Mouse (Mus musculus): ENCODE results near the gene Reep6. TPM values are rescaled to one million over a fixed set of nuclear protein-coding genes. Genes with fewer than 3 reads are reported as not detected.

Reep6 gene
- polyA plus RNA-seq, 2 experiments from 2014 or later, result not detected

Other genes with a start within 250 kb of the Reep6 start
- gene Sbno2, start 224.4 kb upstream of the Reep6 start, polyA plus RNA-seq (2017; shearing (Covaris generic)), result 10 to 100 TPM; 26.8 to 32.5 TPM
- gene Stk11, start 214.2 kb upstream of the Reep6 start, polyA plus RNA-seq (2017; shearing (Covaris generic)), result 10 to 100 TPM; 22.1 to 25.4 TPM
- 100 to 1,000 TPM; 338 to 428 TPM for gene Atp5d, start 191.3 kb upstream of the Reep6 start, polyA plus RNA-seq (2017; shearing (Covaris generic))
- under 1 TPM; 0.74 to 0.96 TPM for gene Cbarp, start 189.1 kb upstream of the Reep6 start, polyA plus RNA-seq (2017; shearing (Covaris generic))
- 1 to 10 TPM; 7.3 to 9.2 TPM for gene Midn, start 181.7 kb upstream of the Reep6 start, polyA plus RNA-seq (2017; shearing (Covaris generic))
- 100 to 1,000 TPM; 132 to 177 TPM for gene Cirbp, start 164.0 kb upstream of the Reep6 start, polyA plus RNA-seq (2017; shearing (Covaris generic))
- 10 to 100 TPM; 18.0 to 22.7 TPM for gene 1600002K03Rik, start 157.0 kb upstream of the Reep6 start, polyA plus RNA-seq (2017; shearing (Covaris generic))
- gene Efna2, start 150.5 kb upstream of the Reep6 start, polyA plus RNA-seq (2017; shearing (Covaris generic)), result not detected
- 10 to 100 TPM; 59.5 to 75.7 TPM for gene Mum1, start 103.5 kb upstream of the Reep6 start, polyA plus RNA-seq (2017; shearing (Covaris generic))
- gene Ndufs7, start 80.8 kb upstream of the Reep6 start, polyA plus RNA-seq (2017; shearing (Covaris generic)), result 100 to 1,000 TPM; 205 to 250 TPM
- under 1 TPM in 1 of 2 experiments, not detected in 1; 0.34 TPM for gene Gamt, start 68.9 kb upstream of the Reep6 start, polyA plus RNA-seq (2017; shearing (Covaris generic))
- 10 to 100 TPM; 15.4 to 19.6 TPM for gene Dazap1, start 68.5 kb upstream of the Reep6 start, polyA plus RNA-seq (2017; shearing (Covaris generic))
- 1,000 to 10,000 TPM; 1,256 to 1,612 TPM for gene Rps15, start 37.5 kb upstream of the Reep6 start, polyA plus RNA-seq (2017; shearing (Covaris generic))
- under 1 TPM in 1 of 2 experiments, not detected in 1; 0.82 TPM for gene Apc2, start 34.0 kb upstream of the Reep6 start, polyA plus RNA-seq (2017; shearing (Covaris generic))
- 10 to 100 TPM; 44.0 to 54.5 TPM for gene 2310011J03Rik, start 9.4 kb upstream of the Reep6 start, polyA plus RNA-seq (2017; shearing (Covaris generic))
- gene Pcsk4, start 455 bp upstream of the Reep6 start, polyA plus RNA-seq (2017; shearing (Covaris generic)), result 10 to 100 TPM in 1 of 2 experiments, 1 to 10 TPM in 1; 6.7 to 11.9 TPM
- gene Adamtsl5, start 18.5 kb downstream of the Reep6 start, polyA plus RNA-seq (2017; shearing (Covaris generic)), result not detected
- not detected for gene Plk5, start 26.5 kb downstream of the Reep6 start, polyA plus RNA-seq (2017; shearing (Covaris generic))
- 1 to 10 TPM in 1 of 2 experiments, under 1 TPM in 1; 0.62 to 1.2 TPM for gene Mex3d, start 57.7 kb downstream of the Reep6 start, polyA plus RNA-seq (2017; shearing (Covaris generic))
- gene Mbd3, start 69.6 kb downstream of the Reep6 start, polyA plus RNA-seq (2017; shearing (Covaris generic)), result 10 to 100 TPM; 23.6 to 32.0 TPM
- gene Uqcr11, start 76.9 kb downstream of the Reep6 start, polyA plus RNA-seq (2017; shearing (Covaris generic)), result 100 to 1,000 TPM; 327 to 363 TPM
- gene Tcf3, start 103.7 kb downstream of the Reep6 start, polyA plus RNA-seq (2017; shearing (Covaris generic)), result 10 to 100 TPM in 1 of 2 experiments, 1 to 10 TPM in 1; 9.3 to 10.7 TPM
- not detected for gene Onecut3, start 164.9 kb downstream of the Reep6 start, polyA plus RNA-seq (2017; shearing (Covaris generic))
- gene Atp8b3, start 209.2 kb downstream of the Reep6 start, polyA plus RNA-seq (2017; shearing (Covaris generic)), result not detected
- 10 to 100 TPM; 13.0 to 13.4 TPM for gene Rexo1, start 231.6 kb downstream of the Reep6 start, polyA plus RNA-seq (2017; shearing (Covaris generic))
- 1 to 10 TPM; 5.2 to 8.1 TPM for gene Klf16, start 247.4 kb downstream of the Reep6 start, polyA plus RNA-seq (2017; shearing (Covaris generic))

Measured in activated CD4-positive, CD25-positive, alpha-beta regulatory T cell, adult 4 months (primary cell).